Mouse (Mus musculus) gonadal fat pad, adult 2 months (tissue): ENCODE measurements at regions not wholly inside any gene's neighbourhood (a gene's known extent, or its start where the extent isn't known, plus 50 kb on each side); places are given as distances from the start of the nearest gene placed in this dataset.

Source experiments
- DNase-seq: peaks from one replicate; pipeline ENCODE4 v3.0.0-alpha.2; 2012; ENCODE audit warnings: low read depth

DNA sequence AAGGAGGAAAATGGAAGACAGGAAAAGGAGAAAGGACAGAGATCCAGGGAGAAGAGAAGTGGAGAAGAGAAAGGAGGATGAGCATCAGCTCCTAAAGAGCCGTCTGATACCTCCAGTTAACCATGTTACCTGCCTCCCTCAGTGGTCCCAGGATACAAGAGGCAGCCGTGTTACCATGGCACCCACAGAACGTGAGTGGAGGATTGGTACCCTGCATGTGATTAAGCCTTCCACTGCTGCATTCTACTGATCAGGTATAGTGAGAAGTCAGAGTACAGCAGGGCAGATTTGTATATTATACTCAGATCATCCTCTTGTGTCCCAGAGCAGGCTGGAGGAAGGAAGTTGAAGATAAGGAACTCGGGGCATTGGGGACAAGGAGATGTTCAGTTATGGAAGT, 115.5 kb upstream of the Tas2r119 start:
- no peak for DNase-seq

DNA sequence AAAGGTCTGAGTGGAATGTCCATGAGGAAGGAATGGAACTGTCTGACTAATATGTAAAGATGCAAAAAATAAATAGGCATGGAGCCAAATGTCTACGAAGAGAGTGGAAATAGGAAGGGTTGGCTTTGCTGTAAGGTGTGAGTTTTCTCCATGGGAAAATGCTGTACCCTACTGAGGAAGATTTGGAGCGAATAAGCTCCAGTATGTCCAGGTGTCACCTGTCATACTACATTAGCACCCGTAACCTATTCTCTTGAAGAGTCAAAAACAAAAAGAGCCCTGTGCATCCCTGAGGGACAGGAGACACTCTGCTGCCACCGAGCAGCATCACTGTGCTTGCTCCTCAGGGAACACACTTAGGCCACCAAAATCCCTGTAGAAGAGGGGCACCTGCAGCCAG, 95.0 kb upstream of the Tas2r119 start:
- no peak for DNase-seq

DNA sequence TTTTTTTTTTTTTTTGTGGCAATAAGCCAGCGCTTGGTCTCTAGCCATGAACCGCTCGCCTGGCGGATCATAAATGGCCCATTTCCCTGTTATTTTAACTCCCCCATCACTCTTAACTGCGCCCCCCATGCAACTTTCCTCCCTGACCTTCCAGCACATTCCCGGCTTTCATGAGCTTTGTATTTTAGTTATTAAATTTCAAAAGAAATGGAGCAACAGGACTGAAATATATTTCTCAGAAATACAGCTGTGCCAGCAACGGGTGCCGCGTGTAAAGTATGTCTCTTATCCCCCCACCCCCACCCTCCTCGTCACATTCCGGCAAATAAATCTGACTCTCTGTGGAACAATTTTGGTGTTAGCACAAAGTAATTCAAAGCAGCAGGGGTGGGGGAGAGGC, 83.2 kb upstream of the Tas2r119 start:
- DNase-seq: no peak

DNA sequence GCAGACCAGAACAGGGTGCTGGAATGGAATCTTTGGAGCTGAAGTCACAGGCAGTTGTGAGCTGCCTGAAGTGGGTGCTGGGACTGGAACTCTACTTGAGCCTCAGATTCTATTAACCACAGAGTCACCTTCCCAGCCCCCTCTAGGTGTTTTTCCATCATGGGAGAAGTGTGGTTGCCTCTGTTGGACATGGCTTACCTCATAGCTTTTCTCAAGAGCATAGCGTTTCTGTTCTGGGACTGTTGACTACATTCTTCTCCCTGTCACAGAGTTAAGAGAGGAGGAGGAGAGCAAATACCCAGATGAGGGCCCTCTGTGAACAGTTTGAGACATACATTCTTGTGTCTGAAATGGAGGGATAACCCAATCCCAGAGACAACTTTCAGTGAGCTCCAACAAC, 81.5 kb upstream of the Tas2r119 start:
- no peak for DNase-seq

DNA sequence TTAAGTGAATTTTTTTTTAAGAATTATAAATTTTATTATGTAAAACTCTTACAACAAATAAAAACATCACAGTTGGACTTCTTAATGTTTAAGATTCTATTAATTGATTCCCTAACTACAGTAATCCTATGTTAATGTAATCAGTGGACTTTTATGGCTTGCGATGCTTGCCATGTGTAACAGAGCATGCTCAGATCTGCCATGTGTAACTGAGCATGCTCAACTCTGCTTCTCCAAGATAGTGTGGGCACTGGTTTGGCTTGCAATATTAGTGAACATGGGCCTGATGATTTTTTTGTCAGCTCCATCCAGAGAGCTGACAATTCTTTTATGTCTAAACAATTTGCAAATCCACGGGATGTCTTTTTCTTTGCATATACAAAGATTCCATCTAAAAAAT, 66.4 kb upstream of the Tas2r119 start:
- no peak for DNase-seq
